Mouse (Mus musculus): ENCODE data around the gene Zfp420.

DNA sequence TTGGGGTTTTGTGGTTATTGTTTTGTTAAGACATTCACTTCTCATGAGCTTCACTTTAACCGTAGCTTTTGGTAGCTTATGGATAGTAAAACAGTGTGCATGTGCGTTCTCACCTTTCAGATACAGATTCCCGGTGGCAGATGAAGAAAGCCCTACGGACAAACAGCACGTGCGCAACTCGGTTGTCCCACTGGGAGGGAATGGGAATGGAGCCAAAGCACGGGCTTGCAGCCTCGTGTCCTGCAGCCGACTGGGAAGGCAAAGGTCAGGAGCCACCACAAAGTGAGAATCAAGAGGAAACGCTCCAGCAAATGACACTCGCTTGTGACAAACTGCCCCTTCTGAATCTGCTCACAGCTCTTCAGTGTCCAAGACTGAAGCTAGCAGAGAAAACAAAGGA, 31.8 kb upstream of the Zfp420 start:
- TF ChIP-seq POLR2A (IDR thresholded peaks at IDR 0.05; ENCODE audit: extremely low read depth, insufficient read depth, low read length): no peak
- TF ChIP-seq CTCF (IDR thresholded peaks at IDR 0.05; ENCODE audit: low read depth, low read length): no peak
